ENCODE assay signal across 24 mouse cellular contexts in the genomic region with DNA sequence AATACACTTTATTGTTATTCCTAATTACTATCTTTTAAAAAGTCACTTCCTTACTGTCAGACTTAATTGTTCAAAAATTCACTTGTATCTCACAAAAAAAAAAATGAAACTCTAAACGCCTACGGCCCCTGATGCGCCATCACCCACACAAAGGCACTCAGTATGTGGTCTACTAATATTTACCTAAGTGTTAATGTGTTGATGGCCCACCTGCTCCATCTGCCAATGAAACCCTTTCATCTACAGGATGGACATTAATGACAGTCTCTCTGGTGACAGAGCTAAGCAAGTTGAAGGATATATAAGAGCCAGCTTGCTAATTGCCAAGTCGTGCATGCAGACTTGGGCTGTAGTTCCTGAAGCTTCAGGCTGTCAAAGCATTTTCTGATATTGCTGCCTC. TPM values are rescaled to one million over a fixed set of nuclear protein-coding genes. Genes with fewer than 3 reads are reported as not detected.
"Had no signal": no experiment of that assay in that cellular context is flagged by ENCODE, and none has a peak within 500 bp of the region (broad histone marks: within the 10 kb centered on the region; RNA-seq: fewer than 3 reads in every experiment).

TSS of gene Iapp (plus strand) at position 326 of the 400 bp plus-strand sequence.

- H3K27me3 ChIP-seq: kidney, embryonic 15.5 days; limb, embryonic 12.5 days; limb, embryonic 15.5 days; megakaryocyte, embryonic 14.5 days; neural tube, embryonic 13.5 days had no signal

- H3K9me3 ChIP-seq: kidney, embryonic 15.5 days; limb, embryonic 12.5 days; limb, embryonic 15.5 days; megakaryocyte, embryonic 14.5 days; midbrain, embryonic 10.5 days; neural tube, embryonic 13.5 days had no signal

- H3K9ac ChIP-seq: kidney, embryonic 15.5 days; limb, embryonic 12.5 days; limb, embryonic 15.5 days; liver, embryonic 14.5 days; liver, postnatal 0 days; lung, embryonic 14.5 days; neural tube, embryonic 13.5 days had no signal

- H3K4me1 ChIP-seq: kidney, embryonic 15.5 days; limb, embryonic 12.5 days; limb, embryonic 15.5 days; megakaryocyte, embryonic 14.5 days; midbrain, embryonic 10.5 days; neural tube, embryonic 13.5 days had no signal

- H3K36me3 ChIP-seq: kidney, embryonic 15.5 days; limb, embryonic 12.5 days; limb, embryonic 15.5 days; midbrain, embryonic 10.5 days; neural tube, embryonic 13.5 days had no signal

- H3K4me3 ChIP-seq: kidney, embryonic 15.5 days; left cerebral cortex, adult 2 months; limb, embryonic 12.5 days; limb, embryonic 15.5 days; megakaryocyte, embryonic 14.5 days; midbrain, embryonic 10.5 days; neural tube, embryonic 13.5 days had no signal

- DNase-seq: kidney, adult 11 months; kidney, adult 8-10 months; kidney, postnatal 10 days; kidney, postnatal 36 days; layer of hippocampus, postnatal 36 days; liver, postnatal 0 days; lung, embryonic 14.5 days; lung, postnatal 36 days; midbrain, embryonic 14.5 days; right cerebral cortex, adult 18-20 months; right cerebral cortex, postnatal 14 days; right cerebral cortex, postnatal 4 days; thymus, postnatal 36 days had no signal

- ATAC-seq: liver, postnatal 0 days; lung, postnatal 0 days had no signal

- H3K4me2 ChIP-seq: kidney, embryonic 15.5 days; limb, embryonic 12.5 days; limb, embryonic 15.5 days; liver, embryonic 11.5 days; lung, embryonic 14.5 days; neural tube, embryonic 13.5 days had no signal

- H3K27ac ChIP-seq: kidney, embryonic 15.5 days; left cerebral cortex, adult 2 months; limb, embryonic 12.5 days; limb, embryonic 15.5 days; liver, embryonic 14.5 days; midbrain, embryonic 10.5 days; neural tube, embryonic 13.5 days had no signal

RNA-seq across cellular contexts. Expression of gene Iapp, which starts in this region (rescaled TPM):
- polyA plus RNA-seq: kidney, embryonic 15.5 days; limb, embryonic 12.5 days; limb, embryonic 15.5 days; liver, embryonic 11.5 days; liver, postnatal 0 days; lung, embryonic 14.5 days; midbrain, embryonic 14.5 days; neural tube, embryonic 13.5 days; urinary bladder, adult 2 months had no signal
